Comparison of ENCODE assay signal across 10 mouse cellular contexts in genomic region chr6:5103769-5104168, GRCm38 (mm10).
DNase-seq lines count a peak whose midpoint lies in the region; ATAC-seq and TF ChIP-seq lines count a peak whose summit lies in the region.
"Had no signal": no experiment of that assay in that cellular context is flagged by ENCODE, and none has a peak within 500 bp of the region (broad histone marks: within the 10 kb centered on the region; RNA-seq: fewer than 3 reads in every experiment).

No protein-coding gene starts in this region.

- peak; percentile 74 for ATAC-seq in heart, postnatal 0 days (ENCODE audit: insufficient read depth, low read depth)
- 0 out of 2 replicates have a peak, but pooled peaks have one; percentile 21 for ATAC-seq in hindbrain, embryonic 14.5 days (ENCODE audit: low FRiP score)
- ATAC-seq in kidney, embryonic 16.5 days (ENCODE audit: low FRiP score, low TSS enrichment): no peak
- no peak for ATAC-seq in forebrain, embryonic 16.5 days

- H3K79me2 ChIP-seq in macrophage (ENCODE audit: inconsistent target): no peaks in the 10 kb centered on the region

- H3K4me2 ChIP-seq in heart, postnatal 0 days (ENCODE audit: low read depth, low read length): no peak overlapping the region
- H3K4me2 ChIP-seq in hindbrain, embryonic 14.5 days (replicated peaks): no peak overlapping the region
- no peak overlapping the region for H3K4me2 ChIP-seq in kidney, embryonic 16.5 days (replicated peaks; ENCODE audit: low read depth, low read length)
- no peak overlapping the region for H3K4me2 ChIP-seq in forebrain, embryonic 16.5 days (ENCODE audit: low read length)
- H3K4me2 ChIP-seq: embryonic facial prominence, embryonic 13.5 days had no signal

- no peak overlapping the region for H3K9ac ChIP-seq in heart, postnatal 0 days (replicated peaks; ENCODE audit: low read depth, low read length)
- no peak overlapping the region for H3K9ac ChIP-seq in hindbrain, embryonic 14.5 days
- H3K9ac ChIP-seq in kidney, embryonic 16.5 days (replicated peaks; ENCODE audit: low read length): no peak overlapping the region
- H3K9ac ChIP-seq in forebrain, embryonic 16.5 days (replicated peaks; ENCODE audit: low read depth, low read length): no peak overlapping the region
- H3K9ac ChIP-seq: embryonic facial prominence, embryonic 13.5 days had no signal

- H3K4me3 ChIP-seq in heart, postnatal 0 days (ENCODE audit: low read depth, low read length): no peak overlapping the region
- H3K4me3 ChIP-seq in hindbrain, embryonic 14.5 days (replicated peaks; ENCODE audit: low read length): no peak overlapping the region
- no peak overlapping the region for H3K4me3 ChIP-seq in macrophage (ENCODE audit: inconsistent target)
- H3K4me3 ChIP-seq in kidney, embryonic 16.5 days (ENCODE audit: low read length): no peak overlapping the region
- H3K4me3 ChIP-seq in forebrain, embryonic 16.5 days (replicated peaks; ENCODE audit: low read length): no peak overlapping the region
- H3K4me3 ChIP-seq: embryonic facial prominence, embryonic 13.5 days had no signal

- 11% methylated on average over 6 of the region's 6 CpGs for WGBS in heart, postnatal 0 days
- 46% methylated on average over 6 of the region's 6 CpGs for WGBS in hindbrain, embryonic 14.5 days
- WGBS in macrophage (ENCODE audit: missing documents): 14% methylated on average over 6 of the region's 6 CpGs
- WGBS in kidney, embryonic 16.5 days: 44% methylated on average over 6 of the region's 6 CpGs
- 62% methylated on average over 6 of the region's 6 CpGs for WGBS in forebrain, embryonic 16.5 days

- no peaks in the 10 kb centered on the region for H3K27me3 ChIP-seq in heart, postnatal 0 days (ENCODE audit: control insufficient read depth, insufficient read depth, low read length)
- no peaks in the 10 kb centered on the region for H3K27me3 ChIP-seq in hindbrain, embryonic 14.5 days (ENCODE audit: control insufficient read depth, insufficient read depth, low read length)
- H3K27me3 ChIP-seq in kidney, embryonic 16.5 days (ENCODE audit: insufficient read depth, low read length): no peaks in the 10 kb centered on the region
- H3K27me3 ChIP-seq in forebrain, embryonic 16.5 days (replicated peaks; ENCODE audit: control insufficient read depth, insufficient read depth, low read length): no peaks in the 10 kb centered on the region
- H3K27me3 ChIP-seq: embryonic facial prominence, embryonic 13.5 days had no signal

- 0 out of 2 replicates have a peak, but pooled peaks cover 3% of the 10 kb centered on the region for H3K36me3 ChIP-seq in heart, postnatal 0 days (replicated peaks; ENCODE audit: control insufficient read depth, insufficient read depth, low read length)
- H3K36me3 ChIP-seq in hindbrain, embryonic 14.5 days (replicated peaks; ENCODE audit: control insufficient read depth, insufficient read depth): no peaks in the 10 kb centered on the region
- no peaks in the 10 kb centered on the region for H3K36me3 ChIP-seq in macrophage (ENCODE audit: inconsistent target)
- H3K36me3 ChIP-seq in kidney, embryonic 16.5 days (ENCODE audit: insufficient read depth, low read length): no peaks in the 10 kb centered on the region
- no peaks in the 10 kb centered on the region for H3K36me3 ChIP-seq in forebrain, embryonic 16.5 days (ENCODE audit: control insufficient read depth, insufficient read depth)
- H3K36me3 ChIP-seq: embryonic facial prominence, embryonic 13.5 days had no signal

- no peaks in the 10 kb centered on the region for H3K4me1 ChIP-seq in heart, postnatal 0 days (ENCODE audit: control insufficient read depth, insufficient read depth)
- H3K4me1 ChIP-seq in hindbrain, embryonic 14.5 days (replicated peaks; ENCODE audit: control insufficient read depth, insufficient read depth, low read length): no peaks in the 10 kb centered on the region
- H3K4me1 ChIP-seq in kidney, embryonic 16.5 days (ENCODE audit: insufficient read depth, low read length): 0 out of 2 replicates have a peak, but pooled peaks cover 2% of the 10 kb centered on the region
- peaks cover 4% of the 10 kb centered on the region; the same call in 1 of the 2 replicates for H3K4me1 ChIP-seq in forebrain, embryonic 16.5 days (replicated peaks; ENCODE audit: control insufficient read depth, insufficient read depth, low read length)

- H3K27ac ChIP-seq in heart, postnatal 0 days (ENCODE audit: low read depth): no peak overlapping the region
- H3K27ac ChIP-seq in hindbrain, embryonic 14.5 days: no peak overlapping the region
- H3K27ac ChIP-seq in macrophage: peak overlapping the region; percentile 4; the same call in 1 of the 2 replicates
- H3K27ac ChIP-seq in kidney, embryonic 16.5 days (ENCODE audit: low read length): no peak overlapping the region
- H3K27ac ChIP-seq in forebrain, embryonic 16.5 days (ENCODE audit: low read length): no peak overlapping the region
- H3K27ac ChIP-seq: embryonic facial prominence, embryonic 13.5 days had no signal

- no peak for TF ChIP-seq CTCF in heart, postnatal 0 days (IDR thresholded peaks at IDR 0.05; ENCODE audit: low read depth)

- no peaks in the 10 kb centered on the region for H3K9me3 ChIP-seq in heart, postnatal 0 days (replicated peaks; ENCODE audit: control insufficient read depth, low read length)
- H3K9me3 ChIP-seq in hindbrain, embryonic 14.5 days (ENCODE audit: control insufficient read depth, low read length): no peaks in the 10 kb centered on the region
- H3K9me3 ChIP-seq in kidney, embryonic 16.5 days (ENCODE audit: low read length): no peaks in the 10 kb centered on the region
- no peaks in the 10 kb centered on the region for H3K9me3 ChIP-seq in forebrain, embryonic 16.5 days (ENCODE audit: control insufficient read depth, low read length)
- H3K9me3 ChIP-seq: embryonic facial prominence, embryonic 13.5 days had no signal

- DNase-seq in heart, postnatal 0 days (ENCODE audit: low spot score): peak; percentile 37
- no peak for DNase-seq in heart, postnatal 4 days
- peak; percentile 13 for DNase-seq in MN1 (ENCODE audit: low spot score)
- no peak for DNase-seq in hindbrain, embryonic 14.5 days (ENCODE audit: low spot score)
- DNase-seq in neural tube, embryonic 10.5 days (ENCODE audit: extremely low spot score, low spot score): no peak
- DNase-seq: right cerebral cortex, postnatal 14 days had no signal

- TF ChIP-seq EP300 in heart, postnatal 0 days (IDR thresholded peaks at IDR 0.05; ENCODE audit: low read depth): no peak

Comparison
In these comparisons a context has a peak if more than half of its experiments do, and no peak if none do; other contexts are left out.
1. DNase-seq: peak in heart, postnatal 0 days (single experiment) and MN1 (single experiment); none in heart, postnatal 4 days (single experiment), hindbrain, embryonic 14.5 days (single experiment) and neural tube, embryonic 10.5 days (single experiment).
2. ATAC-seq: peak in heart, postnatal 0 days (single experiment) and hindbrain, embryonic 14.5 days (single experiment); none in kidney, embryonic 16.5 days (single experiment) and forebrain, embryonic 16.5 days (single experiment).